In genomic region chr14:28418497-28418896, GRCm38 (mm10) we compare ENCODE assay signal across 23 mouse cellular contexts.
DNase-seq lines count a peak whose midpoint lies in the region; TF ChIP-seq lines count a peak whose summit lies in the region.
"Had no signal": no experiment of that assay in that cellular context is flagged by ENCODE, and none has a peak within 500 bp of the region (broad histone marks: within the 10 kb centered on the region; RNA-seq: fewer than 3 reads in every experiment).

No protein-coding gene starts in this region.

- TF ChIP-seq CTCF in brain, embryonic 14.5 days (IDR thresholded peaks at IDR 0.05; ENCODE audit: borderline replicate concordance, extremely low read depth, insufficient read depth, insufficient read length), result no peak

- H3K27ac ChIP-seq in embryonic facial prominence, embryonic 10.5 days (replicated peaks), result peak overlapping the region; percentile 52
- peak overlapping the region; percentile 69 for H3K27ac ChIP-seq in limb, embryonic 10.5 days
- H3K27ac ChIP-seq: gastrocnemius, adult 2 months; heart, adult 2 months; limb, embryonic 15.5 days; liver, embryonic 14.5 days; midbrain, embryonic 15.5 days; neural tube, embryonic 12.5 days had no signal

- TF ChIP-seq POLR2A in brain, embryonic 14.5 days (IDR thresholded peaks at IDR 0.05; ENCODE audit: borderline replicate concordance, extremely low read depth, insufficient read depth, insufficient read length, poor library complexity, severe bottlenecking), result no peak

- no peaks in the 10 kb centered on the region for H3K36me3 ChIP-seq in embryonic facial prominence, embryonic 10.5 days (replicated peaks)
- no peaks in the 10 kb centered on the region for H3K36me3 ChIP-seq in limb, embryonic 10.5 days
- H3K36me3 ChIP-seq: limb, embryonic 15.5 days; midbrain, embryonic 15.5 days; neural tube, embryonic 12.5 days had no signal

- peaks cover 39% of the 10 kb centered on the region for H3K4me1 ChIP-seq in embryonic facial prominence, embryonic 10.5 days
- peaks cover 63% of the 10 kb centered on the region for H3K4me1 ChIP-seq in limb, embryonic 10.5 days

- no peaks in the 10 kb centered on the region for H3K9me3 ChIP-seq in embryonic facial prominence, embryonic 10.5 days
- H3K9me3 ChIP-seq in limb, embryonic 10.5 days (replicated peaks), result no peaks in the 10 kb centered on the region
- H3K9me3 ChIP-seq: limb, embryonic 15.5 days; midbrain, embryonic 15.5 days; neural tube, embryonic 12.5 days had no signal

- WGBS in embryonic facial prominence, embryonic 10.5 days, result 50% methylated on average over 4 of the region's 4 CpGs
- WGBS in limb, embryonic 10.5 days, result 29% methylated on average over 4 of the region's 4 CpGs

- H3K27me3 ChIP-seq in embryonic facial prominence, embryonic 10.5 days (replicated peaks; ENCODE audit: low read depth, poor library complexity, severe bottlenecking), result no peaks in the 10 kb centered on the region
- peaks cover 4% of the 10 kb centered on the region; the same call in 1 of the 2 replicates for H3K27me3 ChIP-seq in limb, embryonic 10.5 days (ENCODE audit: low read depth, poor library complexity, severe bottlenecking)
- H3K27me3 ChIP-seq: limb, embryonic 15.5 days; midbrain, embryonic 15.5 days; neural tube, embryonic 12.5 days had no signal

- no peak overlapping the region for H3K4me3 ChIP-seq in embryonic facial prominence, embryonic 10.5 days
- H3K4me3 ChIP-seq in limb, embryonic 10.5 days, result no peak overlapping the region
- H3K4me3 ChIP-seq: gastrocnemius, adult 2 months; heart, adult 2 months; limb, embryonic 15.5 days; midbrain, embryonic 15.5 days; neural tube, embryonic 12.5 days had no signal

- DNase-seq in heart, adult 11 months, result peak; percentile 82
- no peak for DNase-seq in heart, postnatal 14 days
- DNase-seq in brain, embryonic 14.5 days (ENCODE audit: low read depth), result peak; percentile 41
- peak; percentile 52 for DNase-seq in embryonic facial prominence, embryonic 10.5 days (ENCODE audit: low spot score)
- DNase-seq in limb, embryonic 10.5 days (ENCODE audit: low spot score), result no peak
- no peak for DNase-seq in lung, postnatal 10 days
- no peak for DNase-seq in ovary, postnatal 36 days (ENCODE audit: low spot score)
- DNase-seq: adrenal gland, adult 8-10 months; B cell, adult 2 months; cerebellum, adult 9-11 months; gastrocnemius, adult 2 months; gastrocnemius, postnatal 36 days; heart, adult 2 months; kidney, adult 11 months; kidney, postnatal 14 days; layer of hippocampus, adult 9-11 months; lung, adult 2 months; lung, postnatal 14 days; thymus, postnatal 4 days had no signal

- intact Hi-C loops in heart, postnatal 14 days (cut with DNase I), result no loop called here

Comparison
In these comparisons a context has a peak if more than half of its experiments do, and no peak if none do; other contexts are left out.
1. DNase-seq: peak in heart, adult 11 months (single experiment), brain, embryonic 14.5 days (single experiment) and embryonic facial prominence, embryonic 10.5 days (single experiment); none in heart, postnatal 14 days (0 of 2), limb, embryonic 10.5 days (single experiment), lung, postnatal 10 days (single experiment) and ovary, postnatal 36 days (single experiment).